Mouse (Mus musculus): Measurements from ENCODE around the gene Egfl7. TPM values are rescaled to one million over a fixed set of nuclear protein-coding genes. Genes with fewer than 3 reads are reported as not detected.

The Egfl7 gene
- 167 and 196 TPM in 2 replicates for polyA plus RNA-seq (2012; rRNA removed)

DNA sequence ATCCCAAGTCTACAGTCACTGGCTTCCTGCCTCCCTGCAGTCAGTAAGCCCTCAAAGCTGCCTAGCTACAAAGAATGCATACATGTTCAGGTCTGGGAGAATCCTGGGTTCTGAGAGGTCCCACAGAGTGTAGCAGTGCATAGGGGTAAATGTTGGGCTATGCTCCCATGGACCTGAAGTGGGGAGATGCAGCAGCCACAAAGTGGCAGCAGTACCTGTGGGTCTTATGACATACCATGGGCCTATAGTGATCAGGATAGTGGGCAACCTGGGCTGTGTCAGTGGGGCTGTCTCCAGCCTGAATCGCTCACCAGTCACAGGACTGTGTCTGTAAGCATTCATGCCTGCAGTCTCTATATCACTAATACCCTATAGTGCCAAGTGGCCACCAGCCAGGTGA is at the start of gene Egfl7:
Egfl7 (plus strand) TSS at position 301 of the 400 bp plus-strand sequence.
- Histone ChIP-seq H3K4me1 (ENCODE audit: control insufficient read depth, insufficient read depth, insufficient read length) (no peaks in the 10 kb centered on the region; the same call in 1 of the 2 replicates), H3K36me3 (ENCODE audit: control insufficient read depth, insufficient read depth, low read length) (no peaks in the 10 kb centered on the region), H3K27me3 (ENCODE audit: control insufficient read depth, insufficient read depth, low read length) (no peaks in the 10 kb centered on the region), H3K4me3 (ENCODE audit: extremely low read depth, insufficient read depth, insufficient read length) (no peak within 1 kb of the TSS), H3K27ac (ENCODE audit: insufficient read depth, low read length) (peak within 1 kb of the TSS; percentile 10; the same call in 1 of the 2 replicates)
- no peak for DNase-seq (ENCODE audit: low read depth in 1 of 2, low spot score in 2 of 2)
- WGBS, result 93% methylated on average over 1 of the region's 1 CpGs
- TF ChIP-seq CTCF (IDR thresholded peaks at IDR 0.05; ENCODE audit: extremely low read depth, insufficient read depth, insufficient read length, insufficient replicate concordance) (no peak), POLR2A (IDR thresholded peaks at IDR 0.05; ENCODE audit: low read depth, low read length) (no peak)

DNA sequence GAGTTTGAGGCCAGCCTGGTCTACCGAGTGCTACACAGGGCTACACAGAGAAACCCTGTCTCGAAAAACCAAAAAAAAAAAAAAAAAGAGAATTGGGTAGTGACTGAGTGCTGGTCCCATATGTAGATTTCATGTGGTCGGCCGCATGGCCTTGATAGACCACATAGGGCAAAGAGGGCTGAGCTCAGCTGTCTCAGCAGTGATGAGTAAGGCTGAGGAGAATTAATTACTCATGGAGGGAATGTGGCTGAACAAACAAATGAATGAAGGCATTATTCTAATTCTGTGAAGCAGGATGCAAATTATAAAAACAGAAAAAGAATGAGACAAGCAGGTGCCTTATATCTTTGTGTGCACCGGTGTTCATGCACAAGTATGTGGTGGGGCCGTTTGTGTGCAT is 48.0 kb upstream of the Egfl7 start:
- no peak for DNase-seq (ENCODE audit: low read depth in 1 of 2, low spot score in 2 of 2)
- H3K4me3 ChIP-seq (ENCODE audit: extremely low read depth, insufficient read depth, insufficient read length), result no peak overlapping the region
- no peaks in the 10 kb centered on the region for H3K4me1 ChIP-seq (ENCODE audit: control insufficient read depth, insufficient read depth, insufficient read length)
- no peaks in the 10 kb centered on the region for H3K27me3 ChIP-seq (ENCODE audit: control insufficient read depth, insufficient read depth, low read length)
- H3K36me3 ChIP-seq (ENCODE audit: control insufficient read depth, insufficient read depth, low read length), result no peaks in the 10 kb centered on the region
- H3K27ac ChIP-seq (ENCODE audit: insufficient read depth, low read length), result no peak overlapping the region
- TF ChIP-seq CTCF (IDR thresholded peaks at IDR 0.05; ENCODE audit: extremely low read depth, insufficient read depth, insufficient read length, insufficient replicate concordance) (no peak), POLR2A (IDR thresholded peaks at IDR 0.05; ENCODE audit: low read depth, low read length) (no peak)
- WGBS, result 73% methylated on average over 6 of the region's 6 CpGs

DNA sequence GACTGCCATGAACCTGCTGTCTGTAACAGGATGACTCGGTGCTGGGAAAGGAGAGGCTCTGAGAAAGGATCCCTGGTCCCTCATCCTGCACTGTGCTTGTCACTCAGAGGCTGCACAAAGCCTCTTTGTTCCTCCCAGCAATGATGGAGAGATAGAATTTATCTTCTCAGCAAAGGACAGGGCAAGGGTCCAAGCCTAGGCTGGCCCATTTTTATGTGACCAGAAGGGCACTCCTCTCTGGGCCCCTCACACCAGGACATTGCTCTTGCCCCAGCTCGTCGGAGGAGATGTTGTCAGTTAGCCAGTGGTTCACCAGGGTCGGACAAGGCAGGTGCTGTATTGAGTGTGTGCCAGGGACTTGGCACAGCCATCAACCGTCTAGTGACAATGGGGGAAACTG is 46.6 kb upstream of the Egfl7 start:
- Histone ChIP-seq H3K27me3 (ENCODE audit: control insufficient read depth, insufficient read depth, low read length) (no peaks in the 10 kb centered on the region), H3K27ac (ENCODE audit: insufficient read depth, low read length) (no peak overlapping the region), H3K36me3 (ENCODE audit: control insufficient read depth, insufficient read depth, low read length) (no peaks in the 10 kb centered on the region), H3K4me3 (ENCODE audit: extremely low read depth, insufficient read depth, insufficient read length) (no peak overlapping the region), H3K4me1 (ENCODE audit: control insufficient read depth, insufficient read depth, insufficient read length) (no peaks in the 10 kb centered on the region)
- no peak for TF ChIP-seq POLR2A (IDR thresholded peaks at IDR 0.05; ENCODE audit: low read depth, low read length)
- no peak for TF ChIP-seq CTCF (IDR thresholded peaks at IDR 0.05; ENCODE audit: extremely low read depth, insufficient read depth, insufficient read length, insufficient replicate concordance)
- DNase-seq (ENCODE audit: low read depth in 1 of 2, low spot score in 2 of 2), result no peak
- WGBS, result 48% methylated on average over 5 of the region's 5 CpGs

DNA sequence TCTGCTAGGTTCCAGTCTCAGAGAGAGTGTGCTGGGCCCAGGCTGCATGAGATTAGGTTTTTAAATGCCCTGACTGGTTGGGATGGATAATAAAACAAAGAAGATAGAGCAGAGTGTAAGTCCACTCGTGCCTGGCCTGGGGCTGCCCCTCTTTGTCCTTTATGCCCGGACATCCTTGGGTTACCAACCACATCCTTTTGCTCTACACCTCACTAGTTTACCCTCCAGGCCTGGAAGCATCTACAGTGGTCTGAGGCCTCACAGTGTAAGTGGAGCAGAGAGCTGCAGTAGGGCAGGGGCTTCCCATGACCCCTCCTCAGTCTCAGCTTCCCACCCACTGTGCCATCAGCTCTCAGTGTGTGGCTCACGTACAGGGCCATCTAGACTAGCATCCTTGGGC is 45.7 kb upstream of the Egfl7 start:
- DNase-seq (ENCODE audit: low read depth in 1 of 2, low spot score in 2 of 2), result no peak
- Histone ChIP-seq H3K27me3 (ENCODE audit: control insufficient read depth, insufficient read depth, low read length) (no peaks in the 10 kb centered on the region), H3K36me3 (ENCODE audit: control insufficient read depth, insufficient read depth, low read length) (no peaks in the 10 kb centered on the region), H3K4me3 (ENCODE audit: extremely low read depth, insufficient read depth, insufficient read length) (no peak overlapping the region), H3K27ac (ENCODE audit: insufficient read depth, low read length) (no peak overlapping the region), H3K4me1 (ENCODE audit: control insufficient read depth, insufficient read depth, insufficient read length) (no peaks in the 10 kb centered on the region)
- TF ChIP-seq POLR2A (IDR thresholded peaks at IDR 0.05; ENCODE audit: low read depth, low read length) (no peak), CTCF (IDR thresholded peaks at IDR 0.05; ENCODE audit: extremely low read depth, insufficient read depth, insufficient read length, insufficient replicate concordance) (no peak)
- WGBS, result 36% methylated on average over 3 of the region's 3 CpGs

DNA sequence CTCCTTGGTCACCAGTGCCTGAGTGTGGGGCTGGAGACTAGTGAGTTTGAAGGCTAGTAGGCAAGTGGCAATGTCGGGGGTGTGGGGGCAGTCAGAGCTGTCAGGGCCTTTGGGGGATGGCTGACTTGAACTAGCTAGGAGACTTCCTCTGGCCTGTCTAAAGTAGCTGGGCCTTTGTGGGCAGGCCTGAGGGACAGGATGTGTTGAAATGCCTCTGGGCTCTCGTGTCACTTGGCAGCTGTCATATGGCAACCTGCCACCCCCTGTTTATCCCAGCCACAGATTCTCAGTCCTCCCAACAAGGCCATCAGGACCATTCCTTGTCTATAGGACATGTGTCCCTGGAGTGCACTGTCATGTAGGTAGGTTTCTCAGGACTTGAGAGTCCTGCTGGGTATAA is 45.2 kb upstream of the Egfl7 start:
- no peak for DNase-seq (ENCODE audit: low read depth in 1 of 2, low spot score in 2 of 2)
- WGBS, result 22% methylated on average over 2 of the region's 2 CpGs

DNA sequence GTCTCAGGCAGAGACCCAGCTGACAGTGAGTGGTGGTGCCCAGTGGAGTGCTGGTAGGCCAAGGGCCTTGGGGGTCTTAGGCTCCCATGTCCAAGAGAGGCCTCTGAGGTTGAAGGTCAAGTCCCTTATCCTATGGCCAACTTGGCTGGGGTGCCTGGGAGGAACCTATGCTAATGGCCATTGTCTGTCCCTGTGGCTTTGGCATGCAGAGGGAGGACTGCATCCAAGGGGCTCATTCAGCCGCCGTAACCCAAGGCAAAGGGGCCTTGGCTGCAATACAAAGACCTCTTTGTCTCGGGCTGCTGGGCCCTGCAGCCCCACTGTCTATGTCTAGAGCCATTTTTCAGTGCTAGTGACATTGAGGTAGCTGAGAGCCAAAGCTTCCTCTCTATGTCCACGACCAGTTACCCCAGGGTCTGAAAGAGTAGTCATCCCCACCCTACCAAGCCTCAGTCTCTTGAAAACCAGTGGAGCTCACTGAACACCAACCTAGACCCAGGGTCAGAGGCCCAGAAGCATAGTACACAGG is 44.2 kb upstream of the Egfl7 start:
- Histone ChIP-seq H3K36me3 (ENCODE audit: control insufficient read depth, insufficient read depth, low read length) (no peaks in the 10 kb centered on the region), H3K4me3 (ENCODE audit: extremely low read depth, insufficient read depth, insufficient read length) (no peak overlapping the region), H3K27ac (ENCODE audit: insufficient read depth, low read length) (no peak overlapping the region), H3K4me1 (ENCODE audit: control insufficient read depth, insufficient read depth, insufficient read length) (no peaks in the 10 kb centered on the region), H3K27me3 (ENCODE audit: control insufficient read depth, insufficient read depth, low read length) (no peaks in the 10 kb centered on the region)
- DNase-seq (ENCODE audit: low read depth in 1 of 2, low spot score in 2 of 2), result no peak
- 84% methylated on average over 4 of the region's 4 CpGs for WGBS
- no peak for TF ChIP-seq POLR2A (IDR thresholded peaks at IDR 0.05; ENCODE audit: low read depth, low read length)
- TF ChIP-seq CTCF (IDR thresholded peaks at IDR 0.05; ENCODE audit: extremely low read depth, insufficient read depth, insufficient read length, insufficient replicate concordance), result no peak

More for the DNA sequence above, 45.2 kb upstream of the Egfl7 start:
- Histone ChIP-seq H3K27me3 (ENCODE audit: control insufficient read depth, insufficient read depth, low read length) (no peaks in the 10 kb centered on the region), H3K36me3 (ENCODE audit: control insufficient read depth, insufficient read depth, low read length) (no peaks in the 10 kb centered on the region), H3K27ac (ENCODE audit: insufficient read depth, low read length) (no peak overlapping the region), H3K4me1 (ENCODE audit: control insufficient read depth, insufficient read depth, insufficient read length) (no peaks in the 10 kb centered on the region), H3K4me3 (ENCODE audit: extremely low read depth, insufficient read depth, insufficient read length) (no peak overlapping the region)
- TF ChIP-seq POLR2A (IDR thresholded peaks at IDR 0.05; ENCODE audit: low read depth, low read length) (no peak), CTCF (IDR thresholded peaks at IDR 0.05; ENCODE audit: extremely low read depth, insufficient read depth, insufficient read length, insufficient replicate concordance) (no peak)

DNA sequence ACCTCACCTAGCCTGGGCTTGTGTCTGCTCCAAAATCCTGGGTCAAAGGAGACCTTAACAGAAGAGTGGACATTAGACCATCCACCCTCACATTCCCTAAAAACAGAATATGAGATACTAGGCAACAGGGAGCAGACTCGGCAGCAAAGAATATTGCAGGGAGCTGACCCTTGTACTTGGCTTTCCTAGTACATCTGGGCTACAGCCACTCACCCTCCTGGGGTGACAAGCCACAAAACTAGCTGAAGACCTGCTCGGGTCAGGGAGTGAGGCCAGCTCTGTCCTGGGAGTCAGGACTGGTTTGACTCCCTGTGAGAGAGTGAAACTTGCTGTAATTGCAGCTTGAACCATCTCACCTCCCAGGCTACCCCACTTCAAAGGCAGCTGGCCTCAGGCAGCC is 40.3 kb upstream of the Egfl7 start:
- Histone ChIP-seq H3K4me1 (ENCODE audit: control insufficient read depth, insufficient read depth, insufficient read length) (no peaks in the 10 kb centered on the region), H3K27ac (ENCODE audit: insufficient read depth, low read length) (no peak overlapping the region), H3K36me3 (ENCODE audit: control insufficient read depth, insufficient read depth, low read length) (no peaks in the 10 kb centered on the region), H3K4me3 (ENCODE audit: extremely low read depth, insufficient read depth, insufficient read length) (no peak overlapping the region), H3K27me3 (ENCODE audit: control insufficient read depth, insufficient read depth, low read length) (no peaks in the 10 kb centered on the region)
- DNase-seq (ENCODE audit: low read depth in 1 of 2, low spot score in 2 of 2), result no peak
- TF ChIP-seq CTCF (IDR thresholded peaks at IDR 0.05; ENCODE audit: extremely low read depth, insufficient read depth, insufficient read length, insufficient replicate concordance) (no peak), POLR2A (IDR thresholded peaks at IDR 0.05; ENCODE audit: low read depth, low read length) (no peak)
- WGBS, result 83% methylated on average over 2 of the region's 2 CpGs
